ENCODE assay signal across 8 mouse cellular contexts in genomic region chr7:80191455-80191854, GRCm38 (mm10). TPM values are rescaled to one million over a fixed set of nuclear protein-coding genes. Genes with fewer than 3 reads are reported as not detected.
A peak's percentile ranks its signal among the peaks of the same experiment; 100 is the strongest.
DNase-seq lines count a peak whose midpoint lies in the region; ATAC-seq lines count a peak whose summit lies in the region.

No protein-coding gene starts in this region.

- H3K9me3 ChIP-seq in hindbrain, embryonic 12.5 days (replicated peaks) = no peaks in the 10 kb centered on the region
- H3K9me3 ChIP-seq in limb, embryonic 15.5 days = no peaks in the 10 kb centered on the region

- H3K36me3 ChIP-seq in hindbrain, embryonic 12.5 days = no peaks in the 10 kb centered on the region
- no peaks in the 10 kb centered on the region for H3K36me3 ChIP-seq in limb, embryonic 15.5 days

- H3K9ac ChIP-seq in hindbrain, embryonic 12.5 days = 0 out of 2 replicates have a peak overlapping the region, but pooled peaks have one; percentile 13
- no peak overlapping the region for H3K9ac ChIP-seq in limb, embryonic 15.5 days

- no peak overlapping the region for H3K4me3 ChIP-seq in hindbrain, embryonic 12.5 days
- H3K4me3 ChIP-seq in limb, embryonic 15.5 days = no peak overlapping the region; the same call in 1 of the 2 replicates

- H3K27ac ChIP-seq in hindbrain, embryonic 12.5 days = peak overlapping the region; percentile 87
- H3K27ac ChIP-seq in limb, embryonic 15.5 days = peak overlapping the region; percentile 81

- 0 out of 2 replicates have a peak overlapping the region, but pooled peaks have one; percentile 3 for H3K4me2 ChIP-seq in hindbrain, embryonic 12.5 days (replicated peaks)
- H3K4me2 ChIP-seq in limb, embryonic 15.5 days = peak overlapping the region; percentile 51; the same call in 1 of the 2 replicates

- no peaks in the 10 kb centered on the region for H3K27me3 ChIP-seq in hindbrain, embryonic 12.5 days
- no peaks in the 10 kb centered on the region for H3K27me3 ChIP-seq in limb, embryonic 15.5 days

- peak; percentile 26 for ATAC-seq in activated CD4-positive, CD25-positive, alpha-beta regulatory T cell, adult 4 months
- no peak for ATAC-seq in hindbrain, embryonic 12.5 days (ENCODE audit: low FRiP score)
- ATAC-seq in limb, embryonic 15.5 days (ENCODE audit: insufficient number of reproducible peaks, low FRiP score, low TSS enrichment, low read depth) = peak; percentile 75; the same call in 1 of the 2 replicates
- peak; percentile 69 for ATAC-seq in monocyte, adult 5-6 weeks (replicated peaks; ENCODE audit: insufficient number of reproducible peaks, low FRiP score, low TSS enrichment, poor library complexity, severe bottlenecking)

- peak; percentile 58 to 77 for DNase-seq in adrenal gland, adult (ENCODE audit: inconsistent age in 2 of 2, low spot score in 1 of 2)
- no peak for DNase-seq in adrenal gland, postnatal 25 days
- peak; percentile 40 for DNase-seq in urinary bladder, postnatal 10 days (ENCODE audit: low spot score)
- no peak for DNase-seq in cerebellum, adult 8-10 months

- H3K4me1 ChIP-seq in hindbrain, embryonic 12.5 days = peaks cover 62% of the 10 kb centered on the region
- H3K4me1 ChIP-seq in limb, embryonic 15.5 days = peaks cover 49% of the 10 kb centered on the region

- 46% methylated on average over 5 of the region's 5 CpGs for WGBS in hindbrain, embryonic 12.5 days
- WGBS in limb, embryonic 15.5 days = 35% methylated on average over 5 of the region's 5 CpGs

RNA-seq across cellular contexts. Expression of gene Sema4b, which starts 4.8 kb away (rescaled TPM):
- 68.9 and 70.0 TPM in 2 replicates for total RNA-seq in adrenal gland, postnatal 25 days (2021)
- 10 to 100 TPM; 16.5 to 26.1 TPM for polyA plus RNA-seq in activated CD4-positive, CD25-positive, alpha-beta regulatory T cell, adult 4 months (2017; shearing (Covaris generic))
- 20.9 and 21.1 TPM in 2 replicates for polyA plus RNA-seq in hindbrain, embryonic 12.5 days (2016; fragmentation: Nextera tagmentation; extraction: Ambion mirVana)
- polyA plus RNA-seq in limb, embryonic 15.5 days (2015; fragmentation: Nextera tagmentation; extraction: Ambion mirVana) = 16.5 and 18.1 TPM in 2 replicates
- 7.4 to 9.3 TPM (median 9.1 TPM) in 3 replicates for total RNA-seq in monocyte, adult 5-6 weeks (2017)

RNA-seq across cellular contexts. Expression of gene Cib1, which starts 41.2 kb away (rescaled TPM):
- total RNA-seq in adrenal gland, postnatal 25 days (2021) = 62.4 and 68.2 TPM in 2 replicates
- 100 to 1,000 TPM; 120 to 148 TPM for polyA plus RNA-seq in activated CD4-positive, CD25-positive, alpha-beta regulatory T cell, adult 4 months (2017; shearing (Covaris generic))
- polyA plus RNA-seq in hindbrain, embryonic 12.5 days (2016; fragmentation: Nextera tagmentation; extraction: Ambion mirVana) = 37.5 and 40.5 TPM in 2 replicates
- polyA plus RNA-seq in limb, embryonic 15.5 days (2015; fragmentation: Nextera tagmentation; extraction: Ambion mirVana) = 62.5 and 69.4 TPM in 2 replicates
- 37.5 to 51.3 TPM (median 45.7 TPM) in 3 replicates for total RNA-seq in monocyte, adult 5-6 weeks (2017)

RNA-seq across cellular contexts. Expression of gene Gdpgp1, which starts 41.2 kb away (rescaled TPM):
- total RNA-seq in adrenal gland, postnatal 25 days (2021) = 5.6 and 6.0 TPM in 2 replicates
- polyA plus RNA-seq in activated CD4-positive, CD25-positive, alpha-beta regulatory T cell, adult 4 months (2017; shearing (Covaris generic)) = 1 to 10 TPM; 5.5 to 9.4 TPM
- polyA plus RNA-seq in hindbrain, embryonic 12.5 days (2016; fragmentation: Nextera tagmentation; extraction: Ambion mirVana) = 4.6 and 4.9 TPM in 2 replicates
- polyA plus RNA-seq in limb, embryonic 15.5 days (2015; fragmentation: Nextera tagmentation; extraction: Ambion mirVana) = 3.2 and 3.8 TPM in 2 replicates
- total RNA-seq in monocyte, adult 5-6 weeks (2017) = 0.86 to 3.5 TPM (median 2.2 TPM) in 3 replicates

RNA-seq across cellular contexts. Expression of gene Ttll13, which starts 54.7 kb away (rescaled TPM):
- total RNA-seq in adrenal gland, postnatal 25 days (2021) = 0.57 and 2.1 TPM in 2 replicates
- under 1 TPM in 1 of 2 experiments, not detected in 1; 0.62 TPM for polyA plus RNA-seq in activated CD4-positive, CD25-positive, alpha-beta regulatory T cell, adult 4 months (2017; shearing (Covaris generic))
- 2.0 and 2.7 TPM in 2 replicates for polyA plus RNA-seq in hindbrain, embryonic 12.5 days (2016; fragmentation: Nextera tagmentation; extraction: Ambion mirVana)
- polyA plus RNA-seq in limb, embryonic 15.5 days (2015; fragmentation: Nextera tagmentation; extraction: Ambion mirVana) = 0.73 and 1.1 TPM in 2 replicates
- total RNA-seq in monocyte, adult 5-6 weeks (2017) = 3.0 TPM in 1 of 3 replicates, not detected in the others

Comparison
In these comparisons a context has a peak if more than half of its experiments do, and no peak if none do; other contexts are left out.
1. DNase-seq: peak in adrenal gland, adult (2 of 2) and urinary bladder, postnatal 10 days (single experiment); none in adrenal gland, postnatal 25 days (single experiment) and cerebellum, adult 8-10 months (single experiment).